Mouse (Mus musculus): ENCODE data around the gene Wnt3. TPM values are rescaled to one million over a fixed set of nuclear protein-coding genes. Genes with fewer than 3 reads are reported as not detected.

The Wnt3 gene
- 1 to 10 TPM; 3.1 to 7.6 TPM for polyA plus RNA-seq (2017; shearing (Covaris generic))

DNA sequence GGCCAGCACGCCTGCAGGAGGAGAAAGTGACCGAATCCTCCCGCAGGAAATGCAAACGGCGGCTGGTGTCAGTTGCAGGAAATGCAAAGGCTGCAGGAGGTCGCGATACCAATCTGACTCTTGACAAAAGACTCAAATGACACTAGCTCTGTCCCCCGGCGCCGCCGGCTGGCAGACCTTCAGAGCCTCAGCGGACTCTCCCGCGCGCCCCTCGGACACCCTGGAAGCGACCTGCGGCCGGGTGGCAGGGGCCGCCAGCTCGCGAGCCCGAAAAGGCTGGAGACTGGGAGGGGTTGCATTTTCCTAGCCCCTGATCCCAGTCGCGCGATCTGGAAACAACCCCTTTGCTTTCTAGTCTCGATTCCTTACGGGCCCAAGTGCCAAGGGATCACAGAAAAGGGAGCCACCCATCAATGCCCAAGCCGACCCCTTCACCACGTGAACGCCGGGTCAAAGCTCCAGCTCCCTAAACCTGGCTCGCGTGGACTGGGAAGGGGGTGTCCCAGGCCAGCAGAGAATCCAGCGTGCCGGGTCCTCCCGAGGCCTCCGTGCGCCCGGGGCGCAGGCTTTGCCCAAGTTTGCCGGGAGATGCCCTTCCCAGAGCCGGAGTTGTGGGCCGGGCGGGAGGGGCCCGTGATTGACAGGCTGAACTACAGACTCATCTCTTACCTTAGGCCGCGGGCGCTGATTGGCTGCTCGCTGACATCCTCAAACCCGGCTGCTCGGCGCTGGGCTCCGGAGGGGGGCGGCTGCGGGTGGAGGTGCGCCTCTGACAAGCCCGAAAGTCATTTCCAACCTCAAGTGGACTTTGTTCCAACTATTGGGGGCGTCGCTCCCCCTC, at the start of gene Wnt3:
TSS of gene Wnt3 (plus strand) at position 764 of the 841 bp plus-strand sequence.

DNA sequence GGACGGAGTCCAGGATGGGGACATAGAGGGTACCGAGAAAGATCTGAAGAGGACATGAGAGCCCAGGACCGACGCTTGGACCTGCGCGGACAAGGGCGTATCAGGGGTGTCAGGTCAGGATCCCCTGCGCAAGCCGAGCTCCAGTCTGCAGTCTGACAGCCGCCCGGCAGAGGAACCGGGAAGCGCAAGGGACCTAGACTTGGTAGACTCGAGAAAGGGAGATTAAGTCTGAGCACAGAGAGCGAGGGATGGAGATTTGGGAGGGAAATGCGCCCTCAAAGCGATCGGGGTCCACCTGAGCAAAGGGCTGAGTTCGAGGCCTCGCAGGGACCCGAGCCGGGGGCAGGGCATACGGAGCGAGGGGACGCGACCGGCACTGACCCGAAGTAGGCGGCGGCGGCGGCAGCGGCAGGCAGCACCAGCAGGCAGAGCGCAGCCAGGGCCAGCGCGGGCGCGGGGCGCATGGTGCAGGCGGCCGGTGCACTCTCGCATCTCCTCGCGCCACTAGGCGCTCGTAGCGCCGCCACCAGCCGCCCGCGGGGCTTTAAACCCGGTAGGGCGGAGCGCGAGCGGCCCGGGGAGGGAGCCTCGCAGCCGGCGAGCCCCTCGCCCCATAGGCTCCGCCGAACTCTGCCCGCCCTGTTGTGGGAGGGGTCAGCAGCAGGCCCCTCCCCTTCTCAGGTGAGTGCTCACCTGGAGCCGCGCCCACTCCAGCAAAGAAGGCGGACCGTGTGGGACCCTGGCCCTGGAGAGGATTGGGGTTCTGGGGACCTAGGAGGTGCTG, 24.5 kb upstream of the Wnt3 start, which contains the start of gene Wnt9b:
TSS of gene Wnt9b (minus strand) at position 516 of the 784 bp plus-strand sequence.

Other genes starting within 250 kb of the Wnt3 start
- under 1 TPM in 1 of 2 experiments, not detected in 1; 0.43 TPM for gene Gm884, start 153.0 kb upstream of the Wnt3 start, polyA plus RNA-seq (2017; shearing (Covaris generic))
- not detected for gene Lyzl6, start 135.3 kb upstream of the Wnt3 start, polyA plus RNA-seq (2017; shearing (Covaris generic))
- not detected for gene Rprml, start 124.6 kb upstream of the Wnt3 start, polyA plus RNA-seq (2017; shearing (Covaris generic))
- 100 to 1,000 TPM; 101 to 113 TPM for gene Gosr2, start 76.3 kb upstream of the Wnt3 start, polyA plus RNA-seq (2017; shearing (Covaris generic))
- gene Wnt9b, start 24.3 kb upstream of the Wnt3 start, polyA plus RNA-seq (2017; shearing (Covaris generic)), result under 1 TPM in 1 of 2 experiments, not detected in 1; 0.93 TPM
- gene Nsf, start 179.9 kb downstream of the Wnt3 start, polyA plus RNA-seq (2017; shearing (Covaris generic)), result 10 to 100 TPM; 68.2 to 77.0 TPM
- 10 to 100 TPM; 13.7 to 18.9 TPM for gene Arf2, start 192.6 kb downstream of the Wnt3 start, polyA plus RNA-seq (2017; shearing (Covaris generic))